Mouse (Mus musculus) olfactory bulb, adult 2 months (tissue): ENCODE measurements around the gene Cd82.

Source experiments
- CTCF ChIP-seq: fragments of 200-500 bp; IDR thresholded peaks from 2 replicates; pipeline ENCODE4 v1.5.1; 2012; ENCODE audit warnings: low read depth, mild to moderate bottlenecking, low read length, moderate library complexity; ENCODE audit not compliant: insufficient read depth
- POLR2A ChIP-seq: fragments of 200-500 bp; IDR thresholded peaks from 2 replicates; pipeline ENCODE4 v1.6.1; 2012; ENCODE audit warnings: mild to moderate bottlenecking, low read depth, low read length, moderate library complexity; ENCODE audit not compliant: insufficient read depth

- no peak for TF ChIP-seq CTCF
- TF ChIP-seq POLR2A = no peak
Observed at GRCm38 (mm10) chr2:93432600-93433389, 30.1 kb downstream of the Cd82 start.
